Mouse (Mus musculus) heart, postnatal 0 days (tissue): ENCODE results near the gene Ing3.

Source experiments
- CTCF ChIP-seq: IDR thresholded peaks from 2 replicates; pipeline ENCODE4 v1.5.1; 2016; ENCODE audit warnings: antibody characterized with exemption, control low read depth, low read depth
- EP300 ChIP-seq: IDR thresholded peaks from 2 replicates; pipeline ENCODE4 v1.6.1; 2016; ENCODE audit warnings: antibody characterized with exemption, low read depth

GRCm38 (mm10) chr6:22001284-22001916, 52.0 kb downstream of the Ing3 start:
- TF ChIP-seq CTCF (no peak), EP300 (0 out of 2 replicates have a peak, but pooled peaks have one; percentile 64)
